Mouse (Mus musculus) bone marrow, adult 2 months (tissue): ENCODE results near the gene Slc25a13. TPM values are rescaled to one million over a fixed set of nuclear protein-coding genes. Genes with fewer than 3 reads are reported as not detected.

Source experiments
- H3K27ac ChIP-seq: fragments of 200-500 bp; 2 replicates; pipeline ENCODE4 v1.5.1; 2012; ENCODE audit warnings: low read depth, mild to moderate bottlenecking, control low read depth, inconsistent platforms, low read length; ENCODE audit not compliant: control insufficient read depth, poor library complexity, insufficient read depth
- H3K4me1 ChIP-seq: fragments of 200-500 bp; 2 replicates; pipeline ENCODE4 v1.6.1; 2011; ENCODE audit warnings: low read length; ENCODE audit not compliant: control insufficient read depth, insufficient read depth
- H3K4me3 ChIP-seq: fragments of 200-500 bp; replicated peaks from 2 replicates; pipeline ENCODE3; 2011; ENCODE audit warnings: mild to moderate bottlenecking, low read depth, low read length, control low read depth; ENCODE audit not compliant: control insufficient read depth
- CTCF ChIP-seq: fragments of 200-500 bp; IDR thresholded peaks from 2 replicates; pipeline ENCODE4 v1.5.1; 2011; ENCODE audit warnings: low read length, control low read depth; ENCODE audit not compliant: control insufficient read depth, insufficient read depth
- POLR2A ChIP-seq: fragments of 200-500 bp; IDR thresholded peaks from 2 replicates; pipeline ENCODE4 v1.6.1; 2011; ENCODE audit warnings: low read depth, mild to moderate bottlenecking, control low read depth, low read length, borderline replicate concordance; ENCODE audit not compliant: control insufficient read depth
- WGBS: fragments of 180-500 bp; shearing (Covaris S2); methylation state at CpG from one replicate; pipeline ENCODE4 v1.1.7; 2018; 5-methylcytosine and 5-hydroxymethylcytosine counted together
- polyA plus RNA-seq: library from polyadenylated mRNA; stranded (reverse); fragments of >200 nt; gene quantifications from 2 replicates; pipeline ENCODE4 v1.2.4, GENCODE M21; 2011; ENCODE audit warnings: low replicate concordance; ENCODE audit not compliant: missing spikeins, insufficient read depth, insufficient read length

Slc25a13 gene
- polyA plus RNA-seq, 1 experiment = 9.3 TPM

DNA sequence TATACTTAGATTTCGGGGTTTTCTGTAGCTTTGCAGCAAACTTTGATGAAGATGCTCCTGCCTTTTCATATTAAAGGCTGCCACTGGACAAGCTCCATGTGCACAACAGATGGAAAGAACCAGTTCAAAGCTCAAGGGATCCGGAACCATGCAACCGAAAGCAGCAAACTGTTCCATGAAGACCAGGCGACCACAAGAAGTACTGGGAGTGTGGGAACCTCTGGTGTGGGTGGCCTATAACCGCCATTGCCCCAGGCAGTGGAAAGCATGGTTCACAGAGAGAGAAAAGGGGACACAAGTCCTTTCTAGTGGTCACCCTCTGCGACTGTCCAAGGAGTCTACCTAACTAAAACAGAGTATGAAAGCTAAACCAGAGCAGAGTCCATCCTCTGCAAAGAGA is 66.2 kb downstream of the Slc25a13 start:
- TF ChIP-seq POLR2A = no peak
- no peak for TF ChIP-seq CTCF
- H3K4me1 ChIP-seq = no peaks in the 10 kb centered on the region
- H3K27ac ChIP-seq = no peak overlapping the region
- 82% methylated on average over 6 of the region's 6 CpGs for WGBS
- H3K4me3 ChIP-seq = no peak overlapping the region

DNA sequence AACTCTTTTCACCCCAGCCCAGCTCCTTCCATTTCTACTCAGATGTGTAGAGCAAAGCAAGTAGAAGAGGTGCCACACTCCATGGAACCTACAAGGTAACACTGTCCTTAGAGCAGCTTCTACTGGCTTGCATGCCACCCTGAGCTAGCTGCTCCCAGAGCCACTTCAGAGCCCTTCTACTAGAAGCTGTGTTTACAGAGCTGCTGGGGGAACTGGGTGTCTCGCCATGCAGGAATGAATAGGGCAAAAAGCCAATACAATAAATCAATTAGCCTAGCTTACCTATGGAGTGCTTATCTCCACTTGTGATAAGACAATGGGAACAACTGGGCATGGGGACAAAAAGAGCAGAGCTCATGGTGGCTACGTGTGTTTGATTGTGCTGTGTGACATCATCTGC is 67.2 kb downstream of the Slc25a13 start:
- 78% methylated on average over 2 of the region's 2 CpGs for WGBS
- TF ChIP-seq POLR2A (no peak), CTCF (no peak)
- Histone ChIP-seq H3K4me1 (no peaks in the 10 kb centered on the region), H3K4me3 (no peak overlapping the region), H3K27ac (no peak overlapping the region)

DNA sequence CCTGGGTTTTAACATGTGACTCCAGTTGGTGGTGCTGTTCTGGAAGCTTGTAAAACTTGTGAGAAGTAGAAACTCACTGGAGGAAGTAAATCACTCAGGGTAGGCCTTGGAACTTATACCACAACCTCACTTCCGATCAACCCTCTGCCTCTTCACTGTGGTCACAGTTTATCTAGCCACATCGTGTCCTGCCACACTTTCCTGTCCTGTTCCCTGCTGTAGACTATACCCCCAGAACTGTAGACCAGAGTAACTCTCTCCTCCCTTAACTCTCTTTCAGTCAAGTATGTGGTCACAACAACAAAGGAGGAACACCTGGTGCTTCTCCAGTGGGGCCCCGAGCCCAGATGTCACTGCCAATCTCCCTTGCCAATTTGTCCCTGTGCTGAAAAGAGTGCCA is 67.6 kb downstream of the Slc25a13 start:
- no peak for TF ChIP-seq POLR2A
- TF ChIP-seq CTCF = no peak
- 24% methylated on average over 3 of the region's 3 CpGs for WGBS
- H3K4me3 ChIP-seq = no peak overlapping the region
- H3K4me1 ChIP-seq = no peaks in the 10 kb centered on the region
- no peak overlapping the region for H3K27ac ChIP-seq

DNA sequence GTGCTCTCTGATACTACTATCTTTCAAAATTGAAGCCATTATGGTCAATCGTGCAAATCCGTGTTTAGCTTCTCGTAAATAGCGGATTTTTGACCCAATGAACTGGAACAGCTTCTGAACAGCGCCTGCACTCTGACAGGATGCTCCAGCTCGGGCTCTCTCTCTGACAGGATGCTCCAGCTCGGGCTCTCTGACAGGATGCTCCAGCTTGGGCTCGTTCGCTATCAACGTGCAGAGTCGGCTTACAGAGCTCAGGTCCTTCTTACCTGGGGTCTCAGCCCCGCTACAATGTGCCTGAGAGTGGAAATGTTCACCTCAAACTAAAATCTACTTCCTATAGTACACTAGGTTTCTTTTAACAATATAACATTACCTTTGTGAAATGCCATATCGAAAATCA is 71.6 kb downstream of the Slc25a13 start:
- Histone ChIP-seq H3K4me3 (no peak overlapping the region), H3K27ac (no peak overlapping the region), H3K4me1 (no peaks in the 10 kb centered on the region)
- 85% methylated on average over 13 of the region's 13 CpGs for whole genome bisulfite sequencing
- TF ChIP-seq CTCF (no peak), POLR2A (no peak)

DNA sequence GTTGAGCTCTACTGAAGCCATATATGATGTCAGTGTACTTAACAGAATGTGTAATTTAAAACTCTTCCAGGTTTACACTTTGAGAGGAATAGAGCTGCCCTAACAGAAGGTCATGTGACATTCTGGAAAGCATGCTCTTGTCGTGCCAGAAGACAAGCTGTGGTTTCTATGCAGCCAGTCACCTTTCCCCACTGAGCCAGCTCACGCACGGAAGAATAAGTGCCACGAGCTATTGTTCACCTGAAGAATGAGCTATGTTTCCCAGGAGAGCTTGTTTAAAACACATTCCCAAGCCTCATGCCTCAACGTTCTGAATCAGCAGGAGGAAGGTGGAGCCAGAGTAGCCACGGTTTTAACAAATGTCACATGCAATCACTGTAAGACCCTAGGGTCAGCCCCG is 73.4 kb downstream of the Slc25a13 start:
- 80% methylated on average over 7 of the region's 7 CpGs for WGBS
- Histone ChIP-seq H3K27ac (no peak overlapping the region), H3K4me3 (no peak overlapping the region), H3K4me1 (no peaks in the 10 kb centered on the region)
- TF ChIP-seq CTCF = no peak
- no peak for TF ChIP-seq POLR2A

DNA sequence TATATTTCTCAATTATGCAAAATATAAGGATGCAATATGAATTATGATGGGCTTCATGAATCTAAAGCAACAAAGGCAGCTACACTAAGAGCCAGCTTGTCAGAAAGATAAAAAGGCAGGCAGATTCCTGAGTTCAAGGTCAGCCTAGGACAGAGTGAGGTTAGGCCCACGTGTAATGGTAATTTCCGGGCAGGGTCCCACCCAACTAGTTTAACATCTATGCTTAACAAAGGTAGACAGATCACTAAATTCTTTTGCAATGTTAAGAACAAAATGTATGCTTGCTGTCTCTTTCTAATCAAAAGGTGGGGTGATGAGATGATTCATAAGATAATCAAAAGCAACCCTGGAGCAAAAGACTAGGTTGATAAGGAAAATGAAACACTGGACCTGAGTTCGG is 76.6 kb downstream of the Slc25a13 start:
- H3K27ac ChIP-seq = no peak overlapping the region
- no peak for TF ChIP-seq CTCF
- TF ChIP-seq POLR2A = no peak
- H3K4me1 ChIP-seq = no peaks in the 10 kb centered on the region; the same call in 1 of the 2 replicates
- no peak overlapping the region for H3K4me3 ChIP-seq
- WGBS = 89% methylated on average over 3 of the region's 3 CpGs

DNA sequence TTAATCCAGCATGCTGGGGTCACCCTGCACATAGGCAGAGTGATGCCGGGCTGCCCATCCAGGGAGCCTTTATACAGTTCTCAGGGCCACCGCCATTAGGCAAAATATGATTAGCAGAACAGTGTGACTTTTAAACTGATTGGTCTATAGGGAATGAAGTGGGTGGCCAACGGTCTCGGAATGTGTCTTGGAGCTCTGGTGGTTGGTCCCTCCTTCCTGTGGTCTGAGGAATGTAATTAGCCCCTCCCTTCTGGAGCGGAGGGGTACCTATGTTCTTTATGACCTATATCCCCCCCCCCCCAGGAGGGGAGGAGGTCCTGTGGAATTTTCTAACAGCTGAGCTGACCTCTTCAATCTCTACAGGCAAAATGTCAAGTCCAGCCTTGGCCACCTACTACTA is 77.9 kb downstream of the Slc25a13 start:
- Histone ChIP-seq H3K4me3 (no peak overlapping the region), H3K27ac (no peak overlapping the region), H3K4me1 (no peaks in the 10 kb centered on the region; the same call in 1 of the 2 replicates)
- 83% methylated on average over 5 of the region's 5 CpGs for WGBS
- no peak for TF ChIP-seq CTCF
- no peak for TF ChIP-seq POLR2A

DNA sequence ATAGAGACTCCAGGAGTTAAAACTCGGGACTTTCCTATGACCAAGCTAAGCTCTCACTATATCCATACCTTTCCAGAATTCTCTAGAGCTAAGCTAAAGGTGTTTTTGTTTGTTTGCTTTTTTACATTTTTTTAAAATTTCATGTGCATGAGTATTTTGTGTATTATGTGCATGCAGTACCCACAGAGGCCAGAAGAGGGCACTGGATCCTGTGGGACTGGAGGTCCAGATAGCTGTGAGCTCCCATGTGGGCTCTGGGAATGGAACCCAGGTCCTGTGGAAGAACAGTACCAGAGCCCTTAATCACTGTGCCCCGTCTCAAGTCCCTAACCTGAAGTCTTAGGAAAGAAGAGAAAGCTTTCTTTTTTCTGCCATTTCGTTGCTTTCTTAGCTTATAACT is 80.2 kb downstream of the Slc25a13 start:
- Histone ChIP-seq H3K4me1 (no peaks in the 10 kb centered on the region; the same call in 1 of the 2 replicates), H3K4me3 (no peak overlapping the region), H3K27ac (no peak overlapping the region)
- TF ChIP-seq POLR2A (no peak), CTCF (peak; percentile 51)
- WGBS = 79% methylated on average over 3 of the region's 3 CpGs

DNA sequence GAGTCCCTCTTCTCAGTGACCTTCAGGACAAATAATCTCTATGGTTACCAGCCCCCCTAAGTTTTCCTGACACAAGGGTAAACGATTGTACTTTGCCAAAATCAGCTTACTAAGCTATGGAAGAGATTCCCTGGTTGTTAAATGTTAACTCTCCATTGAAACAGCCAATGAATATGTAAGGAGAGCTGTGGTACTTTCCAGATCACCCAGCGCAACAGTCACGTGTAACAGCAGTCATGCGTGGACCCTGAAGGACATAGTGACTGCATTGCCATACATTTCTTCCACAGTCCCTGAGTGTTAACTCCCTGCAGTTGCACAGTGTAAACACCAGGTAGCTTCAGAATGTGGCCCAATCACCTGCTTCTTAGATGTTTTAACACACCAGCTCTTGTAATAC is 82.0 kb downstream of the Slc25a13 start:
- WGBS = 86% methylated on average over 4 of the region's 4 CpGs
- Histone ChIP-seq H3K27ac (no peak overlapping the region), H3K4me1 (no peaks in the 10 kb centered on the region; the same call in 1 of the 2 replicates), H3K4me3 (no peak overlapping the region)
- no peak for TF ChIP-seq CTCF
- TF ChIP-seq POLR2A = no peak
